Mouse (Mus musculus) forebrain, postnatal 0 days (tissue): ENCODE measurements around the gene Ly75. TPM values are rescaled to one million over a fixed set of nuclear protein-coding genes. Genes with fewer than 3 reads are reported as not detected.

Source experiments
- ATAC-seq: fragments of 200-750 bp; cut with Nextera tagmentation; 2 replicates; pipeline ENCODE4 v1.8.0; 2017; ENCODE audit warnings: mild to moderate bottlenecking, moderate library complexity
- DNase-seq: peaks from one replicate; pipeline ENCODE4 v3.0.0-alpha.2; 2015
- H3K27ac ChIP-seq: fragments of 300-500 bp; sonication (generic); 2 replicates; pipeline ENCODE4 v1.5.1; 2014; ENCODE audit warnings: low read depth, mild to moderate bottlenecking, antibody characterized with exemption, low read length, moderate library complexity, mixed read lengths
- H3K27me3 ChIP-seq: fragments of 300-500 bp; sonication (generic); 2 replicates; pipeline ENCODE4 v1.6.1; 2014; ENCODE audit warnings: mild to moderate bottlenecking, low read length, mixed read lengths; ENCODE audit not compliant: insufficient read depth
- H3K36me3 ChIP-seq: fragments of 300-500 bp; sonication (generic); 2 replicates; pipeline ENCODE4 v1.6.1; 2014; ENCODE audit warnings: mild to moderate bottlenecking, moderate library complexity; ENCODE audit not compliant: insufficient read depth
- H3K4me1 ChIP-seq: fragments of 300-500 bp; sonication (generic); 2 replicates; pipeline ENCODE4 v1.6.1; 2014; ENCODE audit warnings: antibody characterized with exemption; ENCODE audit not compliant: insufficient read depth
- H3K4me2 ChIP-seq: fragments of 300-500 bp; sonication (generic); 2 replicates; pipeline ENCODE4 v1.6.1; 2014; ENCODE audit warnings: low read depth, mild to moderate bottlenecking, moderate library complexity
- H3K4me3 ChIP-seq: fragments of 300-500 bp; sonication (generic); 2 replicates; pipeline ENCODE4 v1.5.1; 2014; ENCODE audit warnings: low read depth, low read length, mixed read lengths
- H3K9ac ChIP-seq: fragments of 300-500 bp; sonication (generic); 2 replicates; pipeline ENCODE4 v1.6.1; 2014; ENCODE audit warnings: mild to moderate bottlenecking
- H3K9me3 ChIP-seq: fragments of 300-500 bp; sonication (generic); 2 replicates; pipeline ENCODE4 v1.6.1; 2016; ENCODE audit warnings: low read length
- CTCF ChIP-seq: sonication (generic); IDR thresholded peaks from 2 replicates; pipeline ENCODE4 v1.5.1; 2016; ENCODE audit warnings: antibody characterized with exemption, control low read depth, low read depth
- WGBS: fragments of 180-500 bp; shearing (Covaris S2); extraction: QIAGEN DNeasy Blood & Tissue Kit; methylation state at CpG from one replicate; pipeline ENCODE4 v1.1.7; 2014; 5-methylcytosine and 5-hydroxymethylcytosine counted together
- polyA plus RNA-seq: library from polyadenylated mRNA; unstranded; fragments of >200 nt; fragmentation: Nextera tagmentation; extraction: Ambion mirVana; gene quantifications from 2 replicates; pipeline ENCODE4 v1.2.1, GENCODE M21; 2015
- total RNA-seq: library from RNA; depleted of rRNA; stranded (reverse); fragments of >200 nt; gene quantifications from 2 replicates; pipeline ENCODE4 v1.2.3, GENCODE M21; 2014

The Ly75 gene
- total and polyA plus RNA-seq, 2 experiments from 2014 or later, result 1.7 to 4.8 TPM

DNA sequence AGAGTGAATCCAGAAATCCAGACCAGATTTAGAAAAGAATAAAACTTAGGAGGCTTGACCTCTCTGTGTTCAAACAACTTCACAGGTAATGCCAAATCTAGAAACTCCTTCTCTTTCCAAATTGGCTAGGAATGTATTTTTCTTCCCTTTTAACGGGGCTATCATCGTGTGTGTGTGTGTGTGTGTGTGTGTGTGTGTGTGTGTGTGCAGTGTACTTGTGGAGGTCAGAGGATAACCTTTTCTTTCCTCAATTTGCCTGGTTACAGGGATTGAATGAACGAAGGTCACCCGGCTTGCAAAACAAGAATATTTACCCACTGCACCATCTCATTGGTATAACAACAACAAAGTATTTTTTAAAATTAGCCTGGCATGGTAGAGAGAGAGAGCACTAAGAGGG lies 100.5 kb downstream of the Ly75 start:
- ATAC-seq (no peak), DNase-seq (no peak)
- Histone ChIP-seq H3K4me2 (no peak overlapping the region), H3K9ac (no peak overlapping the region), H3K27me3 (no peaks in the 10 kb centered on the region), H3K27ac (no peak overlapping the region), H3K4me1 (0 out of 2 replicates have a peak, but pooled peaks cover 5% of the 10 kb centered on the region), H3K36me3 (no peaks in the 10 kb centered on the region), H3K9me3 (no peaks in the 10 kb centered on the region), H3K4me3 (no peak overlapping the region)
- TF ChIP-seq CTCF, result no peak
- WGBS, result 78% methylated on average over 4 of the region's 4 CpGs

DNA sequence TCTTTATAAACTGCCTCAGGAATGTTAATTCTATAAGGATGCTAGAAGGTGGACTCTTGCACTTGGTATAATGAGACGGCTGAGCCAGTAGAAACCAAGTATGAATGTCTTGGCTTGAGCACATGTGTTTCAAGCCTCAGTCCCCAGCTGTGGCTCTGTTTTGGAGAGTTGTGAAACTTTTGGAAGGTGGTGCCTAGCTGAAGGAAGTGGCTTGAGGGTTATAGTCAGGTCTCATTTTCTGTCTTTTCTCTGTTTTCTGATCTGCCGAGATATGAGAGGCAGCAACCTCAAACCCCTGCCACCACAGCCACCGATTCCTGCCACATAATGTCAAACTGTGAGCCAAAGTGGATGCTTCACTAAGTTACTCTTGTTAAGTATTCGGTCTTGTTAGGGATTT lies 104.5 kb downstream of the Ly75 start:
- Histone ChIP-seq H3K9ac (no peak overlapping the region), H3K36me3 (no peaks in the 10 kb centered on the region), H3K27me3 (no peaks in the 10 kb centered on the region), H3K4me2 (no peak overlapping the region), H3K4me3 (no peak overlapping the region), H3K9me3 (no peaks in the 10 kb centered on the region), H3K4me1 (0 out of 2 replicates have a peak, but pooled peaks cover 2% of the 10 kb centered on the region), H3K27ac (no peak overlapping the region)
- ATAC-seq (no peak), DNase-seq (no peak)
- TF ChIP-seq CTCF, result no peak
- WGBS, result 92% methylated on average over 4 of the region's 4 CpGs

DNA sequence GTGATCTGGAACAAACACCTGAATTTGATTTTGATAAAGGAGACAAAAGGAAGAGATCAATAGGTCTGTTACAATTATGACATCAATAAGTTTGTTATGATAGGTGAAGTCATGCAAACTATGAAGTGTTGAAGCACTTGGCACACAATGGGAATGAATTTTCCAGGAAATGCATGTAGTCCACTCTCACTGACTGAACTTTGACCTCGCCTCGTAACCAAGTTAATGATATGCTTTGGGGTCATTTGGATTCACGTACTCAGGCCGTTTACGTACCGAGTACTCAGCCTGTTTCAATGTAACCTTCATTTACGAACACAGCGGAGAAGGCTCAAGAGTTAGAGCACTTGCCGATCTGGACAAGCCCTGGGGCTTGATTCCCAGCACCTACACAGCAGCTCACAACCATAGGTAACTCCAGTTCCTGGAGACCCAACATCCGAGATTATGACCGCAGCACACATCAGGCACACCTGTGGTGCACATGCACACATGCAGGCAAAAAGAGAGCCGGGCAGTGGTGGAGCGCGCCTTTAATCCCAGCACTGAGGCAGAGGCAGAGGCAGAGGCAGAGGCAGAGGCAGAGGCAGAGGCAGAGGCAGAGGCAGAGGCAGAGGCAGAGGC lies 113.1 kb downstream of the Ly75 start:
- H3K4me3 ChIP-seq, result no peak overlapping the region
- TF ChIP-seq CTCF, result no peak
- H3K9ac ChIP-seq, result no peak overlapping the region
- 96% methylated on average over 14 of the region's 14 CpGs for WGBS
- no peaks in the 10 kb centered on the region for H3K27me3 ChIP-seq
- no peak overlapping the region for H3K27ac ChIP-seq
- no peak for ATAC-seq
- no peaks in the 10 kb centered on the region for H3K4me1 ChIP-seq
- no peaks in the 10 kb centered on the region for H3K36me3 ChIP-seq
- H3K4me2 ChIP-seq, result no peak overlapping the region
- H3K9me3 ChIP-seq, result no peaks in the 10 kb centered on the region
- no peak for DNase-seq

DNA sequence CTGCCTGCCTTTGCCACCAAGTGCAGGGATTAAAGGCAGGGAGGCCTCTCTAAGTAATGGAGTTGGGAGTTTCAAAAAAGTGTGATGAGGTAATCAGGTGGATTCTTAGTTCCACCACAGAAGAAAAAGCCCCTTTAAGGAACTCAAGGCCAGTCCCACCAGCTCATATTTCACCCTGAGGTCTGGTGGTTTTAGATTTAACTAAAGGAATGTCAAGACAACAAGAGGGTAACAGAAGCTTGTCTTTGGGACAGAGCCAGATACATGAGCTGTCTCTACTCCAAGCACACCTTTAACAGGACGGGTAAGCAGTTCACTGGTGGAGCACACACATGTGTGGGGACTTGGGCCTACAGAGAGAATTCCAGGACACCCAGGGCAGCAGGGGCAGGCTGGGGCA lies 115.5 kb downstream of the Ly75 start:
- H3K4me2 ChIP-seq, result no peak overlapping the region
- no peaks in the 10 kb centered on the region for H3K4me1 ChIP-seq
- DNase-seq, result no peak
- no peaks in the 10 kb centered on the region for H3K9me3 ChIP-seq
- TF ChIP-seq CTCF, result no peak
- H3K36me3 ChIP-seq, result no peaks in the 10 kb centered on the region
- no peak overlapping the region for H3K9ac ChIP-seq
- no peak for ATAC-seq
- H3K27ac ChIP-seq, result no peak overlapping the region
- 71% methylated on average over 1 of the region's 1 CpGs for WGBS
- H3K27me3 ChIP-seq, result no peaks in the 10 kb centered on the region
- no peak overlapping the region for H3K4me3 ChIP-seq

DNA sequence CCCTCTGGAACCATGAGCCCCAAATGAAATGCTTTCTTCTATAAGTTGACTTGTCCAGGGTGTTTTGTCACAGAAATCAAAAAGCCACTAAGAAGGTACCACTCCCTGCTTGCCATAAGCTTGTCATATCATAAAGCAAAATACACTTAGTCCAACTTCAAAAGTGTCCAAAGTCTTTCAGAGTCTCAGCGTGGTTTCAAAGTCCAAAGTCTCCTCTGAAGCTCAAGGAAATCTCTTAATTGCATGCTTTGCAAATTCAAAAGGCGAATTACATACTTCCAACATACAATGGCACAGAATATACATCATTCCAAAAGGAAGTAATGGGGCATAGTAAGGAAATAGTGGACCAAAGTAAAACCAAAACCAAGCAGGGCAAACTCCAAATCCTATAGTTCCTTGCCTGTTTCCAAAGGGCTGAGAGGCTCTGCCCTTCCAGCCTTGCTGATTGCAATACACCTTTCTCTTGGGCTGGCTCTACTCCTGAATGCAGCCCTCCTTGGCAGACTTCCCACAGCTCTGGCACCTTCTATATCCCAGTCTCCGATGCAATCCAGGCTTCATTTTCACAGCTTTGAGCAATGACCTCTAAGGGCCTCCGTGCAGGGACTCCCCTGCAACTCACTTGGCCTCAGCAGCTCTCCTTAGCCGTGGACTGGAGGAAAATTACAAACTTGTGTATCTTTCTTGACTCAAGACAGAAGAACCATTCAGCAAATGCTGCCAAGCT lies 122.3 kb downstream of the Ly75 start:
- ATAC-seq, result no peak
- Histone ChIP-seq H3K9ac (no peak overlapping the region), H3K27ac (no peak overlapping the region), H3K27me3 (no peaks in the 10 kb centered on the region), H3K9me3 (no peaks in the 10 kb centered on the region), H3K4me1 (no peaks in the 10 kb centered on the region), H3K36me3 (no peaks in the 10 kb centered on the region), H3K4me3 (no peak overlapping the region), H3K4me2 (no peak overlapping the region)
- no peak for DNase-seq
- WGBS, result 75% methylated on average over 5 of the region's 5 CpGs
- TF ChIP-seq CTCF, result no peak

DNA sequence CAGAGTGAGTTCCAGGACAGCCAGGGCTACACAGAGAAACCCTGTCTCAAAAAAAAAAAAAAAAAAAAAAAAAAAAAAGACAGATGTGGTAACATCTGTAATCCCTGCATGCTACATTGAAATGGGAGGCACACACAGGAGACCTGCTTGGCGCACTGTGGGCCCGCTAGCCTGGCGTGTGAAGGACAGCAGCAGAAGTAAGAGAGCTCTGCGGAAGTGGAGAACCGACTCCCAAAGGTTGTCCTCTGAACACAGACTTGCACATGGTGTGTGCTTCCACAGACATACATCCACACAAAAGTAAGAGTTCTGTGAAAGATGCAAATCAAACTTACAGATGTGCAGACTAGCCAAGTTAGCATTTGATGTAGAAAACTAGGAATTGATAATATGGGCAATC lies 123.9 kb downstream of the Ly75 start:
- Histone ChIP-seq H3K4me3 (no peak overlapping the region), H3K4me2 (no peak overlapping the region), H3K36me3 (no peaks in the 10 kb centered on the region), H3K9me3 (no peaks in the 10 kb centered on the region), H3K27me3 (no peaks in the 10 kb centered on the region), H3K27ac (no peak overlapping the region), H3K4me1 (no peaks in the 10 kb centered on the region), H3K9ac (no peak overlapping the region)
- no peak for DNase-seq
- ATAC-seq, result no peak
- TF ChIP-seq CTCF, result no peak
- 98% methylated on average over 5 of the region's 5 CpGs for WGBS

DNA sequence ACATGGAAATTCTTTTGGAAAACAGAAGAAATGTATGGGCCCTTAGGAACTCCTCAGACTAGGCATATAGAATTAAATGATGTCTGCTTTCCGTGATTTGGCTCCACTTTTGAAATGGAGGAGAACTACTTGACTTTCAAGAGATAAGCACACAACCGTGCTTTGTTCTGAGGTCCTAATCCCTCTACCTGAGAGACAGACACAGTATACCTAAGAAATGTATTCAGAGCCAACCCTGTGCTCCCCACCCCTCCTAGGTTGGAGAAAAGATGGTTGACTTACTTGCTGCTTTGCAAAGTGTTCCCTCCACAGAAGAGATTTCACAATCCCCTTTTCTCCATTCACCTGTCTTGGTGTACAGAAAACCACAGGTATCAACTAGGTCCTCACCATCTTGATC lies 126.4 kb downstream of the Ly75 start:
- H3K4me3 ChIP-seq, result no peak overlapping the region
- DNase-seq (no peak), ATAC-seq (no peak)
- H3K9me3 ChIP-seq, result no peaks in the 10 kb centered on the region
- TF ChIP-seq CTCF, result no peak
- no peaks in the 10 kb centered on the region for H3K4me1 ChIP-seq
- 87% methylated on average over 2 of the region's 2 CpGs for WGBS
- H3K27ac ChIP-seq, result no peak overlapping the region
- H3K9ac ChIP-seq, result no peak overlapping the region
- H3K4me2 ChIP-seq, result no peak overlapping the region
- no peaks in the 10 kb centered on the region for H3K36me3 ChIP-seq
- no peaks in the 10 kb centered on the region for H3K27me3 ChIP-seq
